Mouse (Mus musculus) spleen, adult 2 months (tissue): ENCODE results near the gene Ptprr. TPM values are rescaled to one million over a fixed set of nuclear protein-coding genes. Genes with fewer than 3 reads are reported as not detected.

Source experiments
- DNase-seq, 2 experiments: peaks; one replicate each; pipeline versions ENCODE4 v3.0.0 to v3.0.0-alpha.2; 2012 to 2021; ENCODE audit warnings: low spot score in 2 of 2, low read depth in 1 of 2
- H3K27ac ChIP-seq: fragments of 200-500 bp; 2 replicates; pipeline ENCODE4 v1.5.1; 2012; ENCODE audit warnings: low read length, inconsistent platforms; ENCODE audit not compliant: insufficient read depth
- H3K27me3 ChIP-seq: fragments of 200-500 bp; 2 replicates; pipeline ENCODE4 v1.6.1; 2012; ENCODE audit warnings: mild to moderate bottlenecking, moderate library complexity, low read length, inconsistent platforms; ENCODE audit not compliant: control insufficient read depth, insufficient read depth
- H3K36me3 ChIP-seq: fragments of 200-500 bp; 2 replicates; pipeline ENCODE4 v1.6.1; 2012; ENCODE audit warnings: mild to moderate bottlenecking, low read length, inconsistent platforms; ENCODE audit not compliant: control insufficient read depth, insufficient read depth
- H3K4me1 ChIP-seq: fragments of 200-500 bp; 2 replicates; pipeline ENCODE4 v1.6.1; 2011; ENCODE audit warnings: inconsistent platforms; ENCODE audit not compliant: control insufficient read depth, insufficient read depth, insufficient read length
- H3K4me3 ChIP-seq: fragments of 200-500 bp; 2 replicates; pipeline ENCODE4 v1.5.1; 2011; ENCODE audit warnings: mild to moderate bottlenecking, inconsistent platforms; ENCODE audit not compliant: insufficient read depth, insufficient read length; ENCODE audit errors: extremely low read depth
- CTCF ChIP-seq: fragments of 200-500 bp; IDR thresholded peaks from 2 replicates; pipeline ENCODE4 v1.5.1; 2011; ENCODE audit warnings: mild to moderate bottlenecking, inconsistent platforms; ENCODE audit not compliant: insufficient read depth, insufficient read length, insufficient replicate concordance; ENCODE audit errors: extremely low read depth
- POLR2A ChIP-seq: fragments of 200-500 bp; IDR thresholded peaks from 2 replicates; pipeline ENCODE4 v1.6.1; 2011; ENCODE audit warnings: low read depth, low read length, inconsistent platforms
- WGBS: fragments of 180-500 bp; shearing (Covaris S2); methylation state at CpG from one replicate; pipeline ENCODE4 v1.1.7; 2018; 5-methylcytosine and 5-hydroxymethylcytosine counted together
- polyA plus RNA-seq: library from polyadenylated mRNA; depleted of rRNA; stranded (reverse); fragments of >200 nt; gene quantifications from 2 replicates; pipeline ENCODE4 v1.2.3, GENCODE M21; 2012

Ptprr gene
- polyA plus RNA-seq, 1 experiment: 0.13 TPM

DNA sequence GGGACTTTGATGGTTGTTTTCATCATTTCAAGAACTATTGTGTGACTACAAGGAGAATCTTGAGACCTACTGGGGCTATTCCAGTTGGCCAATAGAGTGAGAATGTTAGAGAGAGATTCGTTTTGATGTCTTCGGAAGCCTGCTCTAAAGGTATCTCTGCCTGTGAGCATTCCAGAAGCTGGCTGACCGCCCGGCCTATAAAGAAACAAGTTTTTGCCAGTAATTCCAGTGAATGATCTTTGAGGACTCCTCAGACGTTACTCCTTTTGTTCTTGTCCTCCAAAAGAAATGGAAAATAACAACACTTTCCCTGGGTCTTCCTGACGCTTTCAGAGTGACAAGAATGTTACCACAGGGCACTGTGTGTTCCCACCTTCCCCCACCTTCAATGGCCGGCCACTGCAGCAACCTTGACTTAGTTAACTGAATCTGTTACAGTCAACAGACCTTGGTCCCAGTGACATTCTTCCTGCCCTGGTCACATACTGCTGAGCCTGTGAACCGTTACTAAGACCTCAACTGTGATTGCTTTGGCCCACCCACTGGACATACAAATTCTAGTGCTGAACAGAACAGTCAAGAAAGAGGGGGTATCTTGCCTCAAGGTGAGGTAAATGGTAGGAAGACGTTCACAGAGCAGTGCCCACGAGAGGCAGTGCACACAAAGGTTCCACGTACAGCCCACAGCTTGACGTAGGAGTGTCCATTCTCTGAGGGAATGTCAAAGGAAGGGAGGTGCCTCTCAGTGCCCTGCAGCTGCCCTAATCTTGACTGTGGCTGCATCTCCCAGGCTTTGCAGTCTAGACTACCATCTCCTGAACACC lies 252.8 kb downstream of the Ptprr start:
- Histone ChIP-seq H3K36me3 (no peaks in the 10 kb centered on the region), H3K27me3 (no peaks in the 10 kb centered on the region), H3K27ac (no peak overlapping the region), H3K4me1 (no peaks in the 10 kb centered on the region), H3K4me3 (no peak overlapping the region)
- 85% methylated on average over 12 of the region's 12 CpGs for WGBS
- DNase-seq: no peak
- no peak for TF ChIP-seq POLR2A
- no peak for TF ChIP-seq CTCF

DNA sequence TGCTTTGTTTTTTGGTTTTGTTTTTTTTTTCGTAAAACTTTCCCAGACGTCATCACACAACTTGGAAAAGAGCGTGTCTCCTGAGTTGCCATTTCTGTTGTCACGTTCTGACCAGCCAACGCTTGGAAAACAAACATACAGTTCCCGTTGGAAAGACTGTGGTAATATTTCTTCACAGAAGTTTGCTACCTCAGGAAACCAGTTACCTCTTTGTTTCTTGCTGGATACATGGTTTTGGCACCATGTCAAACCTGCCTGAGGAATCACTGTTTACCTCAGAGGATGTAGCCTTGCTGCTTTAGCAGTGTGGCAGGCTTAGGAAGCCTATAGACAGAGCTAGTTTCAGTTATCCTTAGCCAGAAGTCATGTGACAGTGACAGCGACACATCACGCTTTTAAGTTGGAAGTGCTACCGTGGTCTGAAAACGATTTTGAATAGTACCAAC lies 253.5 kb downstream of the Ptprr start:
- no peak for DNase-seq
- TF ChIP-seq CTCF (no peak), POLR2A (no peak)
- Histone ChIP-seq H3K4me1 (no peaks in the 10 kb centered on the region), H3K27ac (no peak overlapping the region), H3K4me3 (no peak overlapping the region), H3K27me3 (no peaks in the 10 kb centered on the region), H3K36me3 (no peaks in the 10 kb centered on the region)
- 81% methylated on average over 10 of the region's 10 CpGs for WGBS

- H3K27ac ChIP-seq: no peak overlapping the region
- TF ChIP-seq CTCF (no peak), POLR2A (no peak)
- no peaks in the 10 kb centered on the region for H3K4me1 ChIP-seq
- H3K36me3 ChIP-seq: no peaks in the 10 kb centered on the region
- 78% methylated on average over 3 of the region's 3 CpGs for WGBS
- no peak overlapping the region for H3K4me3 ChIP-seq
- no peaks in the 10 kb centered on the region for H3K27me3 ChIP-seq
- no peak for DNase-seq
Observed at GRCm38 (mm10) chr10:116272156-116272555, 254.1 kb downstream of the Ptprr start.

GRCm38 (mm10) chr10:116275280-116275679 lies 257.3 kb downstream of the Ptprr start, which contains the start of gene Ptprb:
Ptprb (plus strand) TSS chr10:116275523.
- no peaks in the 10 kb centered on the region for H3K36me3 ChIP-seq
- H3K27me3 ChIP-seq: no peaks in the 10 kb centered on the region
- no peaks in the 10 kb centered on the region for H3K4me1 ChIP-seq
- H3K27ac ChIP-seq: peak within 1 kb of the TSS; percentile 57; the same call in 1 of the 2 replicates
- TF ChIP-seq CTCF (no peak), POLR2A (no peak)
- WGBS: 11% methylated on average over 7 of the region's 7 CpGs
- DNase-seq: no peak
- no peak within 1 kb of the TSS for H3K4me3 ChIP-seq

GRCm38 (mm10) chr10:116286697-116287344 lies 268.8 kb downstream of the Ptprr start:
- Histone ChIP-seq H3K27me3 (no peaks in the 10 kb centered on the region), H3K27ac (no peak overlapping the region), H3K4me3 (no peak overlapping the region), H3K36me3 (no peaks in the 10 kb centered on the region), H3K4me1 (no peaks in the 10 kb centered on the region)
- no peak for DNase-seq
- TF ChIP-seq CTCF (no peak), POLR2A (no peak)
- WGBS: 83% methylated on average over 7 of the region's 7 CpGs

DNA sequence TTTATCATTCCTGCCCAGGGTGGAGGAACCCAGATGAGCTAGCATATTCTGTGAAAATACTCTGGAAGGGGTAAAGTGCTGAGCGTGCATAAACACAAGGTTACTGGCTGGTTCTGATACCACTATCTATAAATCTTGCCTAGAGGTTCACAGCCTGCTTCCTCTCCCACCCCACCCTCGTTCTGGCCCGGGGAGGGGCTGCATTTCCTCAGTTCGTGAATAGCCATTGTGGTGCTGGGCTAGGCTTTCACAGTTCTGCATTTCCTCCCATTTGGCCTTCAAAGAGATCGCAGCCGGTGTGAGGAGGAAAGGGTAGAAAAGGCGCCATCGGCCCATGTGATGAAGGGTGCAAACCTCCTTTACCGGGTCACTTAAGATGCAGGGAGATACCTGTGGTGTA lies 270.1 kb downstream of the Ptprr start:
- Histone ChIP-seq H3K4me3 (no peak overlapping the region), H3K27me3 (no peaks in the 10 kb centered on the region), H3K4me1 (no peaks in the 10 kb centered on the region), H3K36me3 (no peaks in the 10 kb centered on the region), H3K27ac (no peak overlapping the region)
- no peak for TF ChIP-seq CTCF
- TF ChIP-seq POLR2A: no peak
- no peak for DNase-seq
- 7% methylated on average over 9 of the region's 9 CpGs for WGBS
